Mouse (Mus musculus): ENCODE measurements around the gene Rdh16f2.

Rdh16f2 gene

DNA sequence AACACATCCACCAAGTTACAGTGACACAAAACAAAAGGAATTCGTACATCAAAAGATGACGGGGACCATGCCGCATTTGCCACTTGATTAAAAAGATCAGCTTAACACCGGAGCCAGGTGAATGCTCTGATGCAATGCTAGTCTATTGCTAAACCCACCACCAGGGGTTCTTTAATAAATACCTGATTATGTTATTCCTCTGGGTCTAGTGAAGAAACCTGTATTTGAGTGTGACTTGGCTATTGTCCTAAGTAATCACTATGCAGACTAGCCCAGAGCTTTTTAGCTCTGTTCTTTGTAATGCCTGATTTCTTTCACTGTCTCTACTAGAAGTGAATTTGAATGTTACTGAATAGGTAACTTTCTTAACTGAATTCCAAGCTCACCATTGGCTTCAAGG, 14.8 kb downstream of the Rdh16f2 start:
- ChIA-PET CTCF (interaction anchor here in 2 of 4 experiments (0.6 to 1.1 kb wide), 4 partner anchors 8 to 26 kb away, joined by 3 to 9 read pairs (median 3); no protein-coding TSS in a partner anchor), POLR2A (interaction anchor here in 1 of 4 experiments (0.7 to 3.4 kb wide), 7 partner anchors 9 to 134 kb away, joined by 3 to 12 read pairs (median 4); partner anchors contain the start of gene Sdr9c7)

GRCm38 (mm10) chr10:127886551-127886950, 20.3 kb downstream of the Rdh16f2 start:
- CTCF ChIA-PET: interaction anchor here in 1 of 4 experiments (0.5 kb wide), 1 partner anchor 309 kb away, joined by 3 read pairs; no protein-coding TSS in a partner anchor

DNA sequence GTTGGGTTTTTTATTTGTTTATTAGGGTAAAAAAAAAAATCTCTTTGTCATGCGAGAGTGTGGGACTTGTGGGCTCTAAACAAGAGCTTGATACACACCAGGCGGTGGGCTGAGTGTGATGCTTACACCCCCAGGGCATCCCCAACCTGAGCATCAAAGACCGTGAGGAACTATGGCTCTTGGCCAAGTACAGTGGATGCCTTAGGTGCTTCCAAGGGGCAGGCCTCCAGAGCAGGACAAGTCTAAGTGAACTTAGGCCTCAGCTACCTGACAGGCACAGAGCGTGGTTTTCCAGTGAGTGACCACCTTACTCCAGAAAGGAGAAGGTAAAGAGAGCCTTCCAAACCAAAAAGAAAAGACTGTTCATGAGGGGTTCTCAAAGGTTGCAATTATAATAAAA, 20.7 kb downstream of the Rdh16f2 start:
- POLR2A ChIA-PET: interaction anchor here in 1 of 4 experiments (0.5 kb wide), 1 partner anchor 17 kb away, joined by 3 read pairs; no protein-coding TSS in a partner anchor

More at GRCm38 (mm10) chr10:127886551-127886950, 20.3 kb downstream of the Rdh16f2 start:
- POLR2A ChIA-PET: interaction anchor here in 1 of 4 experiments (0.5 kb wide), 1 partner anchor 18 kb away, joined by 3 read pairs; no protein-coding TSS in a partner anchor

GRCm38 (mm10) chr10:127888605-127889004, 22.3 kb downstream of the Rdh16f2 start, which contains the start of gene Rdh7:
Gene Rdh7 (minus strand): TSS chr10:127888817.
- CTCF ChIA-PET: interaction anchor here in 1 of 4 experiments (0.6 kb wide), 1 partner anchor 49 kb away, joined by 3 read pairs; no protein-coding TSS in a partner anchor
- POLR2A ChIA-PET: interaction anchor here in 2 of 4 experiments (0.5 to 1.6 kb wide), 5 partner anchors 9 to 18 kb away, joined by 3 to 4 read pairs (median 3); partner anchors contain the start of gene Sdr9c7 (in 2 of the 2)

More for the DNA sequence above, 20.7 kb downstream of the Rdh16f2 start:
- CTCF ChIA-PET: no interaction called here

- CTCF ChIA-PET: no interaction called here
- POLR2A ChIA-PET: no interaction called here
Measured at GRCm38 (mm10) chr10:127891481-127891880, 25.2 kb downstream of the Rdh16f2 start.

DNA sequence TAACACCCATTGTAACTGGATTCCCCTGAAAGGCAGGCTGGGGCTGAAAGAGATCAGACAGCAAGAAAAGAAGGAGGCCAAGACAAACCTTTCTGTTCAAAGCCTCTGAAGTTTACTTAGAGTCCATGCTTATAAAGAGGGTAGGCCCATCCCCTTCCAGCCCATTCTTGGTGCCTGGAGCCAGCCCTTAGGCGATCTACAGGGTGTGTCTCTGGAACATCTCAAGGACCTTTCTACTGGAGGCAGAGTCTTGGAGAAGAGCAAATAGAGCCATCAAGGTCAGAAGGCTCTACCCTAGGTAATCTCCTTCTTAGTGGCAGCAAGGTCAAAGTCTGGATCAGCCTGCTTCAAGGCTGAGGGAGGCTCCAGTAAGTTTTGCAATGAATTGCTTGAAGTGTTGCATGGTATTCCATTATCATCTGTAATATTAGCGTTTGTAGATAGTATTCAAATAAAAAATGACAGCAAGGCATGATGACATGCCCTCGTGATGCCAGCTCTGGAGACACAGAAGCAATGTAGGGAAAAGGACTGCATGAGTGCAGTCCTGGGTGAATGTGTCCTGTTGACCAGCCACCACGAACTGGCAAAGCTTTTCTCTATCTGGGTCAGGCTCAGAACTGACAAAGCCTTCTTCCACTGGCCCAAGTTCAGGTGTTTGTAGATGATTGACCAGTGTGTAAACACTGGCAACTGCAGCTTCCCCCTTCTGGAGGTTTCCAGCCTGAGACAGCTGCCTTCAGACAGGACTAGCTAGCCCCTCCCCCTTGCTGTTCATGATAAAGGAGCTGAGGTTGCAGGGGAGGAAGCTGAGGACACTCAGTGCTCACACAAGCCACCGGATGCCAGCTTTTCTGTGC, 27.1 kb downstream of the Rdh16f2 start:
- POLR2A ChIA-PET: interaction anchor here (0.5 to 6.6 kb wide), 9 partner anchors 12 to 776 kb away, joined by 3 to 40 read pairs (median 5); partner anchors contain the start of gene Naca (in 1 of the 4)
- CTCF ChIA-PET: interaction anchor here in 2 of 4 experiments (0.6 to 1.1 kb wide), 4 partner anchors 16 to 369 kb away, joined by 3 to 8 read pairs (median 3); no protein-coding TSS in a partner anchor

DNA sequence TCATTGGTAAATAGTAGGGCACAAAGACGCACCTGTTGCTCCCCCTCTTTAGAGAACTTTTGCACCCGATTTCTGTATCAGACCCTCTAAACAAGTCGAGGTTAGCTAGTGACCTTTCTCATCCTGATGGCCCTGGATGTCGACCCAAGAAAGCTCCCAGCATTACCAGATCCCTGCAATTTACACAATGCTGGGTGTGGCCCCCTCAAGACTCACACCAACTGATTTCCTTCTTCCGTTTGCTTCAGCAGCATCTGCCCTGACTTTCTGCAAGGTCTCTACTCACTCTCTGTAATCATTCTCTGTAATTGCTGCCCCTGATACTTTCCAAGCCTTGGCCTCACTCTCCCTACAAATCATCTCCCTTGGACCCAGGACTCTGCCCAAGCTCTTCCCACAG, 30.4 kb downstream of the Rdh16f2 start:
- CTCF ChIA-PET: interaction anchor here in 1 of 4 experiments (0.9 kb wide), 1 partner anchor 220 kb away, joined by 6 read pairs; no protein-coding TSS in a partner anchor
- POLR2A ChIA-PET: interaction anchor here in 3 of 4 experiments (0.9 to 6.6 kb wide), 9 partner anchors 9 to 229 kb away, joined by 3 to 40 read pairs (median 3); partner anchors contain the start of gene Nab2 (in 1 of the 3)

GRCm38 (mm10) chr10:127897506-127897905, 31.2 kb downstream of the Rdh16f2 start:
- ChIA-PET POLR2A (interaction anchor here (0.7 to 6.6 kb wide), 12 partner anchors 8 to 297 kb away, joined by 3 to 40 read pairs (median 4); partner anchors contain the start of genes Gls2 (in 1 of the 4), Nab2 (in 1 of the 4) and Rdh7 (in 1 of the 4)), CTCF (interaction anchor here in 1 of 4 experiments (0.9 kb wide), 1 partner anchor 221 kb away, joined by 6 read pairs; no protein-coding TSS in a partner anchor)

DNA sequence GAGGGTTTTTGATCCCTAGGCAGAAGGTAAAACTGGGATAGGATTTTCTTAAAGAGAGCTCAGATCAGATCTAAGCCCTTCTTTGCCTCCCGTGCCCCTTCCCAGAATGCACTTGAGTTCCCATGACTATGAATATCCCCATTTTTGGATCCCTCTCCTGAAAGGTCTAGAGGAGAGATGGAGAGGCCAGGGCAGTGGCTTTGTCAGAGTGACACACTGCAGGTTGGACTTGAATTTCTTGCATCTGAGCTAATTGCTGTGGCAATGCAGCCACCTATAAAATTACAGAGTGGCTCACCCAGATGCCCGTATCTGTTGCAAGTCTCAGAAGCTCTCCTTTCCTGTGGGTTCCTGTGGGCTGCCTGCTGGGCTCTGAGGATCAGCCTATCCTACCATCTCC, 31.9 kb downstream of the Rdh16f2 start, which contains the start of gene Sdr9c7:
Sdr9c7 (plus strand) TSS at position 301 of the 400 bp plus-strand sequence.
- POLR2A ChIA-PET: interaction anchor here in 3 of 4 experiments (0.6 to 6.6 kb wide), 10 partner anchors 7 to 230 kb away, joined by 3 to 40 read pairs (median 4); partner anchors contain the start of gene Rdh7 (in 1 of the 3)
- CTCF ChIA-PET: interaction anchor here in 1 of 4 experiments (0.5 kb wide), 1 partner anchor 586 kb away, joined by 3 read pairs; no protein-coding TSS in a partner anchor

- ChIA-PET CTCF (interaction anchor here in 2 of 4 experiments (0.6 to 1.1 kb wide), 3 partner anchors 10 to 155 kb away, joined by 3 read pairs; no protein-coding TSS in a partner anchor), POLR2A (interaction anchor here in 1 of 4 experiments (1.1 to 1.6 kb wide), 5 partner anchors 10 to 152 kb away, joined by 3 to 4 read pairs (median 3); no protein-coding TSS in a partner anchor)
Measured at GRCm38 (mm10) chr10:127899783-127900182, 33.5 kb downstream of the Rdh16f2 start.

GRCm38 (mm10) chr10:127901751-127902150, 35.5 kb downstream of the Rdh16f2 start:
- ChIA-PET POLR2A (interaction anchor here in 2 of 4 experiments (0.6 to 1.6 kb wide), 2 partner anchors 154 to 350 kb away, joined by 4 to 10 read pairs; no protein-coding TSS in a partner anchor), CTCF (interaction anchor here in 1 of 4 experiments (0.5 kb wide), 1 partner anchor 54 kb away, joined by 3 read pairs; no protein-coding TSS in a partner anchor)

DNA sequence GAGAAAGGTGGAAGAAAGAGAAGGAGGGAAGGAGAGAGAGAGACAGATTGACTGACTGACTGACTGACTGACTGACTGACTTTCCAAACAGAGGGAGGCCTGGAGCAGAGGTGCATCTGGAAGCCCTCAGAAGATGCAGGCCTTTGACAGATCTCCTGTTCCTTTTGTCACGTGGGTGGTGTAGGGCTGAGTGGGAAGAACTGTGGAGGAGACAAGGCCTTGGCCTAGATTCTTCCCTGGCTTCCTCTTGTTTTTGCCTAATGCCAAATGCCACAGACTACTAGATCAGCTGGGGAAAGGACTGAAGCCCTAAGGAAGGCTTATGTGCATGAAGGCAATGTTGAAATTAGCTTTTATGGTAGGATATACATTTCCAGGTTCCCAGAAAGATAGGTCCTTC, 36.8 kb downstream of the Rdh16f2 start:
- CTCF ChIA-PET: interaction anchor here in 2 of 4 experiments (1.0 to 1.6 kb wide), 2 partner anchors 13 to 235 kb away, joined by 3 to 5 read pairs; no protein-coding TSS in a partner anchor
- POLR2A ChIA-PET: interaction anchor here in 1 of 4 experiments (0.9 to 5.0 kb wide), 2 partner anchors 7 to 156 kb away, joined by 4 to 40 read pairs; partner anchors contain the start of gene Sdr9c7

- ChIA-PET CTCF (interaction anchor here in 2 of 4 experiments (0.6 to 1.6 kb wide), 4 partner anchors 15 to 253 kb away, joined by 3 to 6 read pairs (median 6); no protein-coding TSS in a partner anchor), POLR2A (interaction anchor here in 3 of 4 experiments (0.6 to 5.0 kb wide), 12 partner anchors 9 to 790 kb away, joined by 3 to 40 read pairs (median 3); partner anchors contain the start of genes Naca (in 1 of the 3) and Sdr9c7 (in 1 of the 3))
Measured at GRCm38 (mm10) chr10:127904718-127905446, 38.6 kb downstream of the Rdh16f2 start.

GRCm38 (mm10) chr10:127906138-127906537, 39.9 kb downstream of the Rdh16f2 start:
- CTCF ChIA-PET: no interaction called here

GRCm38 (mm10) chr10:127907386-127907951, 41.2 kb downstream of the Rdh16f2 start:
- ChIA-PET POLR2A (interaction anchor here in 2 of 4 experiments (0.6 to 5.0 kb wide), 13 partner anchors 9 to 395 kb away, joined by 3 to 40 read pairs (median 5); partner anchors contain the start of gene Sdr9c7 (in 1 of the 2)), CTCF (interaction anchor here in 2 of 4 experiments (0.6 to 1.2 kb wide), 8 partner anchors 26 to 264 kb away, joined by 3 to 5 read pairs (median 3); partner anchors contain the start of gene Nab2 (in 1 of the 2))

More at GRCm38 (mm10) chr10:127906138-127906537, 39.9 kb downstream of the Rdh16f2 start:
- POLR2A ChIA-PET: interaction anchor here in 2 of 4 experiments (0.5 to 5.0 kb wide), 10 partner anchors 9 to 187 kb away, joined by 3 to 40 read pairs (median 5); partner anchors contain the start of genes Naca (in 1 of the 2), Rdh7 (in 1 of the 2) and Sdr9c7 (in 1 of the 2)

GRCm38 (mm10) chr10:127915578-127915977, 49.3 kb downstream of the Rdh16f2 start:
- POLR2A ChIA-PET: interaction anchor here in 2 of 4 experiments (0.6 kb wide), 2 partner anchors 136 to 217 kb away, joined by 3 read pairs; no protein-coding TSS in a partner anchor
- CTCF ChIA-PET: interaction anchor here in 1 of 4 experiments (0.5 kb wide), 1 partner anchor 48 kb away, joined by 3 read pairs; no protein-coding TSS in a partner anchor
